Mouse (Mus musculus): ENCODE results near the gene Tmem107.
A peak's percentile ranks its signal among the peaks of the same experiment; 100 is the strongest.

The Tmem107 gene

DNA sequence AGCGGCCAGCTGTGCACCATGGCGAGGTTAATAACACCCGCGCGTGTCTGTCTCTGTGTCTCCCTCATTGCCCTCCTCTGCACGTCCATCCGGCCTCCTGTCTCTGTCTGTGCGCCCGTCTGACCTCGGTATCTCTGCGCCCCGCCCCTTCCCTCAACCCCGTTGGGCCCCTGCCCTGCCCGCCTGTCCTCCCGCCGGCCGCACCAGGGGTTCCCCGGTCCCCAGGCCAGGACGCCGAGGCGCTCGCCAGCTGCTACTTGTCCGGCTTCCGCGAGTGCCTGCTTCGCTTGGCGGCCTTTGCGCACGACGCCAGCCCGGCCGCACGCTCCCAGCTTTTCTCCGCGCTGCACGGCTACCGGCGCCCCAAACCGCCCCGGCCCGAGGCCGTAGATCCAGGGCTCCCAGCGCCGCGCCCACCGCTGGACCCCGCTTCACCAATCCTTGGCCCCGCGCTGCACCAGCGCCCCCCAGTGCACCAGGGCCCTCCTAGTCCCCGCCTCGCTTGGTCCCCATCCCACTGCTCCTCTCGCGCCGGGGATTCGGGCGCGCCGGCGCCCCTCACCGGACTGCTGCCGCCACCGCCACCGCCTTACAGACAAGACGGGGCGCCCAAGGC, 51.8 kb downstream of the Tmem107 start, which contains the start of gene 9130213A22Rik:
Gene 9130213A22Rik, minus strand, starts transcription at position 254 of the 616 bp plus-strand sequence.
- peak; percentile 80 to 85 for DNase-seq (ENCODE audit: low spot score in 2 of 2)

Measured in frontal cortex, postnatal 14 days (tissue).